Mouse (Mus musculus) cerebellum, adult 2 months (tissue): ENCODE measurements around the gene Adh5. TPM values are rescaled to one million over a fixed set of nuclear protein-coding genes. Genes with fewer than 3 reads are reported as not detected.

ENCODE experiments used
- DNase-seq, 2 experiments: peaks; one replicate each; pipeline ENCODE4 v3.0.0; 2021
- H3K27ac ChIP-seq: fragments of 200-500 bp; 2 replicates; pipeline ENCODE4 v1.5.1; 2012; ENCODE audit warnings: low read length, control low read depth, inconsistent platforms; ENCODE audit not compliant: insufficient read depth
- H3K27me3 ChIP-seq: fragments of 200-500 bp; 2 replicates; pipeline ENCODE4 v1.6.1; 2012; ENCODE audit warnings: inconsistent platforms, mild to moderate bottlenecking, low read length, moderate library complexity; ENCODE audit not compliant: control insufficient read depth, insufficient read depth
- H3K4me1 ChIP-seq: fragments of 200-500 bp; 2 replicates; pipeline ENCODE4 v1.6.1; 2011; ENCODE audit warnings: low read length; ENCODE audit not compliant: control insufficient read depth, insufficient read depth
- H3K4me3 ChIP-seq: fragments of 200-500 bp; replicated peaks from 2 replicates; pipeline ENCODE3; 2011; ENCODE audit warnings: mild to moderate bottlenecking, low read depth, low read length, control low read depth; ENCODE audit not compliant: insufficient read depth
- CTCF ChIP-seq: fragments of 200-500 bp; IDR thresholded peaks from 2 replicates; pipeline ENCODE4 v1.5.1; 2011; ENCODE audit warnings: low read depth, mild to moderate bottlenecking, control low read depth, low read length, moderate library complexity, borderline replicate concordance; ENCODE audit not compliant: insufficient read depth
- POLR2A ChIP-seq: fragments of 200-500 bp; IDR thresholded peaks from 2 replicates; pipeline ENCODE4 v1.6.1; 2011; ENCODE audit warnings: low read length, control low read depth, borderline replicate concordance; ENCODE audit not compliant: insufficient read depth
- WGBS: fragments of 180-500 bp; shearing (Covaris S2); methylation state at CpG from one replicate; pipeline ENCODE4 v1.1.7; 2018; 5-methylcytosine and 5-hydroxymethylcytosine counted together
- polyA plus RNA-seq: library from polyadenylated mRNA; depleted of rRNA; stranded (reverse); fragments of >200 nt; gene quantifications from 2 replicates; pipeline ENCODE4 v1.2.3, GENCODE M21; 2012

Gene Adh5
- polyA plus RNA-seq, 1 experiment, result 84.6 TPM

DNA sequence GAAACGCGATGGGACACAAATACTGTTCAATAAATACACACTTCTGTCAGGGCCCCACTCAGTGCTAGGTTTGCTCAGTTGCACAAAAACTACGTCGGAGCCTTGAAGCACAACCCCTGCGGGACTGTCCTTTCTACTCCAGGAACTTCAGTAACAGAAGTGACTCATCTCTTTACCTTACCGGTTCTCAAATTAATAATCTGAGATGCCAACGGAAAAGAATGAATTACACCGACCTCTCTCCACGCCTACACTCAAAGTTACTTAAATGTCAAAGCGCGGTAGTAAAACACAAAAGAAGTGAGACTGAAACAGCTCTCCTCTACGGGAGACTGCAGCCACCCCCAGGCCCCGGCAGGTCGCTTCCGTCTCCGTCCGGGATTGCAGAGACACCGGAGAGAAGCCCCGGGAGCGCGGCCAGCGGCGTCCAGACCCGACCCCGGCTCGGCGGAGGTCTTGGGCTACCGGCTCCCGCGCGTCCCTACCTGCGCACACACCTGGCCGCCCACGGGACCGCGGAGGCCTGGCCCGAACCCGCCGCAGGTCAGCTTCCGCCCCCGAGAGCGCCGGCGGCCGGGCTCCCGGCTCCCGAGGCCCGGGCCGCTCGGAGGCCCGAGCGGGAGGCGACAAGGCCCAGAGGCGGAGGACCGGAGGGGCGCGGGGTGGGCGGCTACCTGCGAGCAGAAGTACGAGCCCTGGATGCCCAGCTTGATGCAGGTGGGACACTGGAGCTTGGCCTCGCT lies 45.9 kb downstream of the Adh5 start:
- peak overlapping the region; percentile 64 for H3K4me3 ChIP-seq
- H3K4me1 ChIP-seq, result no peaks in the 10 kb centered on the region
- no peak overlapping the region for H3K27ac ChIP-seq
- WGBS, result under 1% methylated on average over 61 of the region's 61 CpGs
- H3K27me3 ChIP-seq, result no peaks in the 10 kb centered on the region
- DNase-seq, result no peak
- TF ChIP-seq POLR2A (no peak), CTCF (no peak)

DNA sequence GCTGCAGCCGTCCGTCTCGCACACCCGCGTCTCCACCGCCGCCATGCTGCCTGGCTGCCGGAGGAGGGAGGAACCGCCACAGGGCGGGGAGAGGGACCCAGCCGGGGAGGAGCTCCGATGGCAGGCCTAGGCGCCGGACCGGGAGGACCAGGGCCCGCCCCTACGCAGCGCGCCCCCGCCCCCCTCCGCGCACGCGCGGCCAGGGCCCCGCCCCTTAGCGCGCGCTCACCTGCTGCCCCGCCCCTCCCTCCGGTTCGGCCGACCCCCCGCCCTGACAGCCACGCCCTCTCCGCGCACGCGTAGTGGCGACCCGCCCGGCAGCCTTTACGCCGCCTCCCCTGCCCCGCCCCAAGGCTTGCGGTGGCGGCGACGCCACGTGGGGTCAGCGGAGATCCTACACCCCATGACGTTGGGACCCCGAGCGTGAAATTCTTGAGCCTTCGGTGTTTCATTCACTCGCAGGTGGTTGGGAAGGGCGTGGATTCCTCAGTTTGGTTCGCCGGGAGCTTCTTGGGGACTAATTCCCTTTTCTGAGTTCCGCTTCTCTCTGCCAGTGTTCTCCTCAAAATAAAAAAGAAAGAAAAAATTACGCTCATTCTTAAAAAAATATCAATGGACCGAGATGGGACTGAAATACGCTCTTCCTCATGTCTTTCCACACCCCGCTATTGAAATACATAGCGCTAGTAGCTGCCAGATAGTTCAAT lies 46.6 kb downstream of the Adh5 start, which contains the start of gene Metap1:
Gene Metap1 (minus strand): TSS at position 189 of the 707 bp plus-strand sequence.
- H3K4me3 ChIP-seq, result peak within 1 kb of the TSS; percentile 71
- DNase-seq, result peak; percentile 95 to 96
- H3K27ac ChIP-seq, result no peak within 1 kb of the TSS
- no peaks in the 10 kb centered on the region for H3K27me3 ChIP-seq
- under 1% methylated on average over 41 of the region's 65 CpGs for WGBS
- TF ChIP-seq CTCF (no peak), POLR2A (peak; percentile 54)
- no peaks in the 10 kb centered on the region for H3K4me1 ChIP-seq

DNA sequence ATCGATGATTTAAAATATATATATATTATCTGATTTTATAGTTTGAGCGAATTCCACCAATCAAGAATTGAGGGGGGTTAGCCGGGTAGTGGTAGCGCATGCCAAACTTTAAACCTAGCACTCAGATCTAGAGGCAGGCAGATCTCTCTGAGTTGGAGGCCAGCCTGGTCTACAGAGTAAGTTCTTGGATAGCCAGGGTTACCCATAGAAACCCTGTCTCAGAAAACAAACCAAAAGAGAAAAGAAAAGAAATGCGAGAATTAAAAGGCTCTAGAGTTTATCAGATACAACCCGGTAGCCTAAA lies 47.1 kb downstream of the Adh5 start:
- Histone ChIP-seq H3K27ac (no peak overlapping the region), H3K4me3 (no peak overlapping the region), H3K4me1 (no peaks in the 10 kb centered on the region), H3K27me3 (no peaks in the 10 kb centered on the region)
- peak in 1 of 2 experiments; percentile 22 for DNase-seq
- TF ChIP-seq CTCF (no peak), POLR2A (no peak)
- WGBS, result 24% methylated on average over 6 of the region's 6 CpGs

DNA sequence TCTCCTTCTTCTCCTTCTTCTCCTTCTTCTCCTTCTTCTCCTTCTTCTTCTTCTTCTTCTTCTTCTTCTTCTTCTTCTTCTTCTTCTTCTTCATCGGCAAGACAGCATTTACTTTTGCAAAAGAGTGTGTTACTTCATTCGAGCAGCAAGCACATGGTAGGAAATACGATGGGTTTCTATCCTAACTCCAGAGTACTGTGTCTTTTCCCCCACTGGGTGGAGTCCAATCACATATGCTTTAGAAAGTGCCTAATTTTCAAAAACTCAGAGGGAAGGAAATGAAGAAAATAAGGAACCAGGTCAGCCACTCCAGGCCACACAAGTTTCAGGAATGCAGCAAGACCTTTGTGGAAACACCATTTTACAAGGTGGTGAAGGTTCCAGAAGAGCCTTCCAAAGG lies 50.8 kb downstream of the Adh5 start:
- no peak overlapping the region for H3K4me3 ChIP-seq
- 84% methylated on average over 3 of the region's 3 CpGs for WGBS
- no peak for TF ChIP-seq POLR2A
- TF ChIP-seq CTCF, result no peak
- DNase-seq, result no peak
- no peaks in the 10 kb centered on the region for H3K4me1 ChIP-seq
- H3K27ac ChIP-seq, result no peak overlapping the region
- no peaks in the 10 kb centered on the region for H3K27me3 ChIP-seq

DNA sequence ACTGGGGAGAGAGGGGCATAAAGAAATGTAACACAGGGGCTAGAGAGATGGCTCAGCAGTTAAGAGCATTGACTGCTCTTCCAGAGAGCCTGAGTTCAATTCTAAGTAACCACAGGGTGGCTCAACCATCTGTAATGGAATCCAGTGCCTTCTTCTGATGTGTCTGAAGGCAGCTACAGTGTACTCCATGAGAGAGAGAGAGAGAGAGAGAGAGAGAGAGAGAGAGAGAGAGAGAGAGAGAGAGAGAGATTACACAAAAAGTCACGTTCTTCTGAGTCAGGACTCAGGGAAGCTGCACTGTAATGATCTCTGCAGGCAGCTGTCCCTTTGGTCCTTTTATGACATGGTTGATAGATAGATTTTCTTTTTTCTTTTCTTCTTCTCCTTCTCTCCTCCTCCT lies 51.7 kb downstream of the Adh5 start:
- 47% methylated on average over 1 of the region's 1 CpGs for WGBS
- no peaks in the 10 kb centered on the region for H3K27me3 ChIP-seq
- TF ChIP-seq CTCF (no peak), POLR2A (no peak)
- DNase-seq, result no peak
- no peak overlapping the region for H3K27ac ChIP-seq
- no peaks in the 10 kb centered on the region for H3K4me1 ChIP-seq
- no peak overlapping the region for H3K4me3 ChIP-seq

DNA sequence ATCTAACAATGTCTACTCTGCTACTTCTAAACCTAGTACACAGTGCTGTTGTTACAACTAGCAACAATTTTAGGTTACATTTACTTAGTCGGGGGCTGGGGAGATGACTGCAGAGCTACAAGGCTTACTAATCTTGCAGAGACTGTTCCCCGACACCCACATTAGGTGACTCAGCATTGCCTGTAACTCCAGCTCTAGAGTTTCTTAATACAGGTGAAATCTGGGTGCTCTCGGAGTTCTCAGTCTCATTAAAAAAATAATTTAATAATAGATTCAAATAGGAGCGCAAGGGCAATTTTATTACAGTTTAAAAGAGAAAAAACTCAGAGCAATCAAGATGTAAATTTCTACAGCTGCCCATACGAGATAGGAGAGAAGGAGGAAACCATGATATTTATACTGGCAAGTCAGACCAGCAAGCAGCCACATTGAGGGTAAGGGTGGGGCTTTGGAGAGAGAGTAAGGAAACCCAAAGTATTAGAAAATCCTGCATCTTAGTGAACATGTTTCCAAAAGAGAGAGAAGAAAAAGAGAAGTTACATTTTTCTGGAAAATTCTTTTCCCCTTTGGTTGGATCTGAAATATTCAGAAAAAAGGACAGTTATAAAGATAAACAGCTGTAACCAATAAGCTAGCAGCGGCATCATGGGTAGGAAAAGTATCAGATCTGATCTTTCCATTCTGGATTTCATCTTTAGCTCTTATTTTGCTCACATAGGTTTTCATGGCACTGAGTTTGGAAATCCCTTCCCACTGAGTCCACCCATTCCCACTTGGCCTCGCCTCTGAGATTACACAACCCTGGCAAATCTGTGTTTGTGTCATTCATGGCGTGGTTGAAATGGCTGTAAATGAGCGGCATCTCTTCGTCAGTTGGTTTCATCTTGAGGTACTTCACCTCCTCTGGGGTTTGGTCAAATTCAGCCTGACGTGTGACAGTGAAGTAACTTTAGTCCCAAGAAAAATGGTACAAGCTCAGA lies 52.6 kb downstream of the Adh5 start:
- WGBS, result 88% methylated on average over 11 of the region's 11 CpGs
- DNase-seq, result no peak
- Histone ChIP-seq H3K27ac (no peak overlapping the region), H3K27me3 (no peaks in the 10 kb centered on the region), H3K4me1 (no peaks in the 10 kb centered on the region), H3K4me3 (no peak overlapping the region)
- TF ChIP-seq POLR2A (no peak), CTCF (no peak)

DNA sequence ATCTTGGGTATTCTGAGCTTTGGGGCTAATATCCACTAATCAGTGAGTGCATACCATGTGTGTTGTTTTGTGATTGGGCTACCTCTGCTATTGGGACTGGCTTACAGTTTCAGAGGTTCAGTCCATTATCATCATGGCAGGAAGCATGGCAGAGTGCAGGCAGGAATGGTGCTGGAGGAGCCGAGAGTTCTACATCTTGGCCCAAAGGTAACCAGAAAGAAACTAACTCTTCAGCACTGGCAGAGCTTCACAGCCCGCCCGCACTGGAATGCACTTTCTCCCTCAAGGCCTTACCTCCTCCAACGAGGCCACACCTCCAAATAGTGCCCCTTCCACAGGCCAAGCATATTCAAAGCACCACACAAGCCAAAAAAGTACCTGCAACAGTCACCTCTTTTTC lies 55.8 kb downstream of the Adh5 start:
- TF ChIP-seq CTCF (no peak), POLR2A (no peak)
- H3K4me3 ChIP-seq, result no peak overlapping the region
- no peaks in the 10 kb centered on the region for H3K27me3 ChIP-seq
- H3K27ac ChIP-seq, result no peak overlapping the region
- H3K4me1 ChIP-seq, result no peaks in the 10 kb centered on the region
- no peak for DNase-seq
- 67% methylated on average over 4 of the region's 4 CpGs for WGBS
